Mouse (Mus musculus) forebrain, postnatal 0 days (tissue): ENCODE results near the gene Frmd4a. TPM values are rescaled to one million over a fixed set of nuclear protein-coding genes. Genes with fewer than 3 reads are reported as not detected.
"Not testable (repeated sequence)": the region's sequence is repeated elsewhere in the genome, so short reads cannot be mapped to it uniquely, and the experiment has no call there.

Experiments used
- ATAC-seq: fragments of 200-750 bp; cut with Nextera tagmentation; 2 replicates; pipeline ENCODE4 v1.8.0; 2017; ENCODE audit warnings: mild to moderate bottlenecking, moderate library complexity
- DNase-seq: peaks from one replicate; pipeline ENCODE4 v3.0.0-alpha.2; 2015
- H3K27ac ChIP-seq: fragments of 300-500 bp; sonication (generic); 2 replicates; pipeline ENCODE4 v1.5.1; 2014; ENCODE audit warnings: low read depth, mild to moderate bottlenecking, antibody characterized with exemption, low read length, moderate library complexity, mixed read lengths
- H3K27me3 ChIP-seq: fragments of 300-500 bp; sonication (generic); 2 replicates; pipeline ENCODE4 v1.6.1; 2014; ENCODE audit warnings: mild to moderate bottlenecking, low read length, mixed read lengths; ENCODE audit not compliant: insufficient read depth
- H3K36me3 ChIP-seq: fragments of 300-500 bp; sonication (generic); 2 replicates; pipeline ENCODE4 v1.6.1; 2014; ENCODE audit warnings: mild to moderate bottlenecking, moderate library complexity; ENCODE audit not compliant: insufficient read depth
- H3K4me1 ChIP-seq: fragments of 300-500 bp; sonication (generic); 2 replicates; pipeline ENCODE4 v1.6.1; 2014; ENCODE audit warnings: antibody characterized with exemption; ENCODE audit not compliant: insufficient read depth
- H3K4me2 ChIP-seq: fragments of 300-500 bp; sonication (generic); 2 replicates; pipeline ENCODE4 v1.6.1; 2014; ENCODE audit warnings: low read depth, mild to moderate bottlenecking, moderate library complexity
- H3K4me3 ChIP-seq: fragments of 300-500 bp; sonication (generic); 2 replicates; pipeline ENCODE4 v1.5.1; 2014; ENCODE audit warnings: low read depth, low read length, mixed read lengths
- H3K9ac ChIP-seq: fragments of 300-500 bp; sonication (generic); 2 replicates; pipeline ENCODE4 v1.6.1; 2014; ENCODE audit warnings: mild to moderate bottlenecking
- H3K9me3 ChIP-seq: fragments of 300-500 bp; sonication (generic); 2 replicates; pipeline ENCODE4 v1.6.1; 2016; ENCODE audit warnings: low read length
- CTCF ChIP-seq: sonication (generic); IDR thresholded peaks from 2 replicates; pipeline ENCODE4 v1.5.1; 2016; ENCODE audit warnings: antibody characterized with exemption, control low read depth, low read depth
- WGBS: fragments of 180-500 bp; shearing (Covaris S2); extraction: QIAGEN DNeasy Blood & Tissue Kit; methylation state at CpG from one replicate; pipeline ENCODE4 v1.1.7; 2014; 5-methylcytosine and 5-hydroxymethylcytosine counted together
- polyA plus RNA-seq: library from polyadenylated mRNA; unstranded; fragments of >200 nt; fragmentation: Nextera tagmentation; extraction: Ambion mirVana; gene quantifications from 2 replicates; pipeline ENCODE4 v1.2.1, GENCODE M21; 2015
- total RNA-seq: library from RNA; depleted of rRNA; stranded (reverse); fragments of >200 nt; gene quantifications from 2 replicates; pipeline ENCODE4 v1.2.3, GENCODE M21; 2014

Frmd4a gene
- total and polyA plus RNA-seq, 2 experiments from 2014 or later = 43.8 to 74.5 TPM

GRCm38 (mm10) chr2:4327011-4327340 lies 309.5 kb downstream of the Frmd4a start:
- DNase-seq (no peak), ATAC-seq (no peak)
- WGBS = 68% methylated on average over 4 of the region's 4 CpGs
- H3K27me3 ChIP-seq = no peaks in the 10 kb centered on the region
- H3K27ac ChIP-seq = no peak overlapping the region
- H3K4me1 ChIP-seq = 0 out of 2 replicates have a peak, but pooled peaks cover 3% of the 10 kb centered on the region
- TF ChIP-seq CTCF = no peak
- no peaks in the 10 kb centered on the region for H3K36me3 ChIP-seq
- H3K4me2 ChIP-seq = no peak overlapping the region
- no peak overlapping the region for H3K4me3 ChIP-seq
- H3K9me3 ChIP-seq = no peaks in the 10 kb centered on the region
- H3K9ac ChIP-seq = no peak overlapping the region

- no peak overlapping the region for H3K4me2 ChIP-seq
- no peaks in the 10 kb centered on the region for H3K36me3 ChIP-seq
- no peak overlapping the region for H3K9ac ChIP-seq
- H3K4me3 ChIP-seq = no peak overlapping the region
- TF ChIP-seq CTCF = no peak
- DNase-seq (no peak), ATAC-seq (no peak)
- no peaks in the 10 kb centered on the region for H3K27me3 ChIP-seq
- H3K9me3 ChIP-seq = no peaks in the 10 kb centered on the region
- H3K27ac ChIP-seq = no peak overlapping the region
- 73% methylated on average over 8 of the region's 8 CpGs for WGBS
- H3K4me1 ChIP-seq = peaks cover 7% of the 10 kb centered on the region
These were observed 314.9 kb downstream of the Frmd4a start for GRCm38 (mm10) chr2:4332441-4332840.

GRCm38 (mm10) chr2:4334201-4334600 lies 316.7 kb downstream of the Frmd4a start:
- Histone ChIP-seq H3K27me3 (no peaks in the 10 kb centered on the region), H3K4me1 (peaks cover 7% of the 10 kb centered on the region), H3K4me3 (no peak overlapping the region), H3K27ac (no peak overlapping the region), H3K36me3 (no peaks in the 10 kb centered on the region), H3K9ac (no peak overlapping the region), H3K9me3 (no peaks in the 10 kb centered on the region), H3K4me2 (no peak overlapping the region)
- ATAC-seq = no peak; the same call in 1 of the 2 replicates
- TF ChIP-seq CTCF = no peak
- DNase-seq = peak; percentile 25
- WGBS = 21% methylated on average over 4 of the region's 4 CpGs

GRCm38 (mm10) chr2:4334936-4335335 lies 317.4 kb downstream of the Frmd4a start:
- H3K36me3 ChIP-seq = no peaks in the 10 kb centered on the region
- 85% methylated on average over 5 of the region's 5 CpGs for WGBS
- TF ChIP-seq CTCF = no peak
- no peaks in the 10 kb centered on the region for H3K9me3 ChIP-seq
- ATAC-seq (no peak), DNase-seq (no peak)
- H3K27me3 ChIP-seq = no peaks in the 10 kb centered on the region
- H3K9ac ChIP-seq = no peak overlapping the region
- no peak overlapping the region for H3K27ac ChIP-seq
- no peak overlapping the region for H3K4me3 ChIP-seq
- H3K4me1 ChIP-seq = peaks cover 7% of the 10 kb centered on the region
- H3K4me2 ChIP-seq = no peak overlapping the region

GRCm38 (mm10) chr2:4335881-4336280 lies 318.4 kb downstream of the Frmd4a start:
- Histone ChIP-seq H3K9me3 (no peaks in the 10 kb centered on the region), H3K9ac (no peak overlapping the region), H3K27ac (no peak overlapping the region), H3K36me3 (no peaks in the 10 kb centered on the region), H3K27me3 (no peaks in the 10 kb centered on the region), H3K4me3 (no peak overlapping the region), H3K4me1 (peaks cover 7% of the 10 kb centered on the region), H3K4me2 (no peak overlapping the region)
- no peak for TF ChIP-seq CTCF
- ATAC-seq (no peak), DNase-seq (no peak)
- WGBS = 71% methylated on average over 4 of the region's 4 CpGs

- H3K36me3 ChIP-seq, H3K9me3 ChIP-seq, H3K27me3 ChIP-seq, ATAC-seq, H3K4me1 ChIP-seq, H3K27ac ChIP-seq, DNase-seq, H3K9ac ChIP-seq, H3K4me3 ChIP-seq, H3K4me2 ChIP-seq: not testable (repeated sequence)
- TF ChIP-seq CTCF = peak; percentile 32
- WGBS = 56% methylated on average over 7 of the region's 8 CpGs
These were observed 320.8 kb downstream of the Frmd4a start for GRCm38 (mm10) chr2:4338290-4338689.

GRCm38 (mm10) chr2:4339128-4339527 lies 321.6 kb downstream of the Frmd4a start:
- Histone ChIP-seq H3K4me1 (peaks cover under 1% of the 10 kb centered on the region; the same call in 1 of the 2 replicates), H3K4me2 (no peak overlapping the region), H3K36me3 (no peaks in the 10 kb centered on the region), H3K27ac (no peak overlapping the region), H3K27me3 (no peaks in the 10 kb centered on the region), H3K4me3 (no peak overlapping the region), H3K9ac (no peak overlapping the region), H3K9me3 (no peaks in the 10 kb centered on the region)
- 81% methylated on average over 4 of the region's 4 CpGs for WGBS
- ATAC-seq (no peak), DNase-seq (no peak)
- TF ChIP-seq CTCF = no peak
